Mouse (Mus musculus) lung, postnatal 4 days (tissue): ENCODE results near the gene Gm21731.
"Not testable (repeated sequence)": the region's sequence is repeated elsewhere in the genome, so short reads cannot be mapped to it uniquely, and the experiment has no call there.

ENCODE experiments used
- DNase-seq, 2 experiments: peaks; one replicate each; pipeline ENCODE4 v3.0.0; 2021

Gm21731 gene

DNA sequence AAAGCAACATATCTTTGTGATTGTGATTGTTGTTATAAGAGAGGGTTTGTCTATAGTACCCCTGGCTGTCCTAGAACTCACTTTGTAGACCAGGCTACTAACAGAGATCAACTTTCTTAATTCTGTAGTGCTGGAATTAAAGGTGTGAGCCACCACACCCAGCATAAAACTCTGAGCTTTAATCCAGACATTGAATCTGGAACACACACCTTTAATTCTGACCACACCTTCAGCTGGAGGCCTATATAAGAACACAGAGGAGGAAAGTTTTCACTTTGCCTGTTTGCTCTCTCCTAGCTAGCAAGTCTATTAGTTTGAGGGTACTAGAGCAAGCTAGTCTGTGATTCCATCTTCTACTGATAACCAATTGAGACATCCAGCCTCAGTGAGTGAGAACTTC lies at the start of gene Gm21731:
Gm21731 (plus strand) TSS at position 301 of the 400 bp plus-strand sequence.
- not testable (repeated sequence) for DNase-seq

- DNase-seq: not testable (repeated sequence)
Observed at GRCm38 (mm10) chr13:120196189-120196821, 42.6 kb upstream of the Gm21731 start.

DNA sequence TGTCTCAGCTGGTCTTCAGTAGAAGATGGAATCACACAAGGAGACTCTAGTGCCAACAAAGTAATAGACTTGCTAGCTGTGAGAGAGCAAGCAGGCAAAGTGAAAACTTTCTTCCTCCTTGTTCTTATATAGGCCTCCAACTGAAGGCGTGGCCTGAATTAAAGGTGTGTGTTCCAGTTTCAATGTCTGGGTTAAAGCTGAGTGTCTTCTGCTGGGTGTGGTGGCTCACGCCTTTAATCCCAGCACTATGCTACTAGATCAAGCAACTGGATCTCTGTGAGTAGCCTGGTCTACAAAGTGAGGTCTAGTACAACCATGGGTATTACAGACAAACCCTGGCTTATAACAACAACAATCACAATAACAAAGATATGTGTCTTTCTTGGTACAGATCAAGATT lies 23.1 kb upstream of the Gm21731 start, which contains the start of gene Gm21762:
Gm21762 (minus strand) TSS at position 101 of the 400 bp plus-strand sequence.
- not testable (repeated sequence) for DNase-seq

DNA sequence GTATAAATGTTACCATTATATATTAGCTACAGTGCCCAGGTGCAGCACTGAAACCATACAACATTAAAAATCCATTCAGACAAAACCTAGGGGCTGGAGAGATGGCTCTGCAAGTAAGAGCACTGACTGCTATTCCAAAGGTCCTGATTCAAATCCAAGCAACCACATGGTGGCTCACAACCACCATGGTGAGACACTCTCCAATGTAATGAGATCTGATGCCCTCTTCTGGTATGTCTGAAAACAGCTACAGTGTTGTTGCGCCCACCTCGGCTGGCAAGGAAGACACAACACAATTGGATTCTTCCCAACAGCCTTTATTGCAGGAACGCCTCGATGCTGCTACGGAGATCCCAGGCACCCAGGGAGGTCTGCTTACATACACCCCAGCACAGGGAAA lies 18.0 kb upstream of the Gm21731 start:
- not testable (repeated sequence) for DNase-seq

- DNase-seq: not testable (repeated sequence)
Observed at GRCm38 (mm10) chr13:120223012-120223659, 15.8 kb upstream of the Gm21731 start.

DNA sequence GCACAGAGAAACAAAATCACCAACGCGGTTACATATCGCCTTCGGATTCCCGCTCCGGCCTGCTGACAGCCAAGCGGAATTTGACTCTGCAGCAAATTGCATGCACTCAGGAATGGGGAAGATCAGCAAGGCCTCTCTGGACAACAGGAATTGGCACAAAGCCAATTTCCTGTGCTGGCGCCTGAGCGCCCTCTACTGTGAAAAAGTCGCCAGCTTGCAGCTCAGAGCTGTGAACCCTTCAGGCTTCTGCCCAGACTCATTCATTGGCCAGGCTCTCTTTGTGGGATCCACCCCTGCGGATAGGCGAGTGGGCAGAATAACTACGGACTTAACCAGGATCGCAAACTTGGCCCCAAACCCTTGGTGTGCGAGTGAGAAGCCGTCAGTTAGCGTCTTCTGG lies 7.1 kb upstream of the Gm21731 start:
- not testable (repeated sequence) for DNase-seq

DNA sequence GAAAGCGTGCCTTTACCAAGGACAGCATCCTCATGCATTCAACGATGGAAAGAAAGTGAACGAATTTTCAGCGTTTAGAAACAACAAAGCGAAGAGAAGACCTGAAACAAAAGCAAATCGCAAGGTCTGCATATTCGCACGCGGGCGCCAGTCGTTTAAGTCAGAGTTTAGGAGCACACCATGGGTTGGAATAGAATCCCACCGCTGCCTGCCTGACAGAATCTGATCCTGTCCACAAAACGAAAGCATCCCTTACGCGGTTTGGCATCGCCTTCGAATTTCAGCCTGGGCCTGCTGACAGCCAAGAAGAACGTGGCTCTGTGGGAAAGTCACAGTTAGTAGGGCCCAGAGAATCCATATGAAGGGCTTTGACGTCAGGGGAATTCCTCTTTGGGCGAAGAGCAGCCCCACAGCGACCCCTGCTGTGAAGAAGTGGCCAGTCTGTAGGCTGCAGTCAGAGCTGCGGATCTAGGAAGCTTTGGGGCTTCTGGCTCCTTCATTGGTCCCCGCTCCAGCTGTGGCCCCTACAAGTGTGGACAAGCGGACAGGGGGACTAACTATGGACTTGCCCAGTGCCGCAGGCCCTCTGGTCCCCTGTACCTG lies 6.4 kb upstream of the Gm21731 start:
- not testable (repeated sequence) for DNase-seq

GRCm38 (mm10) chr13:120251208-120251924 lies 12.5 kb downstream of the Gm21731 start:
- DNase-seq: not testable (repeated sequence)

DNA sequence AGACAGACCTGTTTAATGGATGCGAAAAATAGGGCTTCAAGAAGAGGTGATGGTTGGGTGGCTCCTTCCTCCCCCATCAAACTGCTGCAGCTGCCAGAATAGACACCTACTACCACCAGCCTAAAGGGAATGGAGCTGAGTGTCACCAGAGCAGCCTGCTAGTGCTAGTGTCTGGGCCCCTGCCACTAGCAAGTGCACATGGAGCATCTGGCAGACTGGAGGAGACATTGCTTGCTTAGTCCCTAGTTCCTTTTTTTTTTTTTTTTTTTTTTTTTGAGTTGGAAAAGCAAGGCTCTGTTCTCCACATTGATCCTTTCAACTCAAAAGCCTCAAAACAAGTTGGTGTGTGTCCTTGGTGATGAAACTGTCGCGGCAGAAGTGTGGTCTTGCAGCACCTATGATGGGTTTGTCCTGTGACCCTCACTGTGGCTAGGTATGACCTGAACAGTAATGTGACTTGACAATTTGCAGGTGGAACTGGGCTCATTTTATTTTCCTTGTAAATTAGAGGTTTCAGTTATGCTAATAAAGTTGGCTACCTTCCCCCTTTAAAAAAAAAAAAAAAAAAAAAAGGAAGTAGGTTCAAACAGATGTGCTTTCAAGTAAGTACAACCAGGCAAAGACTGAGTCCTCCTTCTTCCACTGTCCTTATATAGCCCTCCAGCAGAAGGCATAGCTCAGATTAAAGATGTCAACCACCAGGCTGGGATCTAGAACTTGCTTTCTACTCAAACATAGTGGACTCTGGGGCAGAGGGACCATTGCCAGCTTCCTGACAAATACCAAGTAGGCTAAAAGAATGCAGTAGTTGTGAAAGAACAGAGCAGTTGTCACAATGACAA lies 20.1 kb downstream of the Gm21731 start:
- DNase-seq: not testable (repeated sequence)

- DNase-seq: not testable (repeated sequence)
Observed at GRCm38 (mm10) chr13:120259718-120260117, 20.8 kb downstream of the Gm21731 start.

- not testable (repeated sequence) for DNase-seq
Observed at GRCm38 (mm10) chr13:120262870-120263269, 24.0 kb downstream of the Gm21731 start, which contains the start of gene AF067061. Gene AF067061, plus strand, starts transcription at chr13:120263114.

DNA sequence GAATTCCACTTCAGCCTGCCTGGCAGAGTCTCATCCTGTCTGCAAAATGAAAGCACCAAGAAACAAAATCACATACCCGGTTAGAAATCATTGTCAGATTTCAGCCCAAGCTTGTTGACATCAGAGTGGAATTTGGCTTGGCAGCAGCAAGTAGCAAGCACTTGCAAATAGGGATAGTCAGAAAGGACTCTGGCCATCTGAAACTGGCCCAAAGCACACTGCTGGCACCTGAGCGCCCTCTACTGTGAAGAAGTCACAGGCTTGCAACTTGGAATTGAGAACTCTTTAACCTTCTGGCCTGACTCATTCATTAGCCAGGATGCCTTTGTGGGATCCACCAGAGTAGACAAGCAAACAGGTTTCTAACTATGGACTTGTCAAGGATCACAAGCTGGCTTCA lies 38.9 kb downstream of the Gm21731 start:
- not testable (repeated sequence) for DNase-seq

- no peak for DNase-seq
Observed at GRCm38 (mm10) chr13:120278784-120279183, 39.9 kb downstream of the Gm21731 start.
